Mouse (Mus musculus) midbrain, embryonic 10.5 days (tissue): Measurements from ENCODE around the gene Snupn. TPM values are rescaled to one million over a fixed set of nuclear protein-coding genes. Genes with fewer than 3 reads are reported as not detected.
A peak's percentile ranks its signal among the peaks of the same experiment; 100 is the strongest.
"Not testable (repeated sequence)": the region's sequence is repeated elsewhere in the genome, so short reads cannot be mapped to it uniquely, and the experiment has no call there.

Experiments used
- DNase-seq: peaks from one replicate; pipeline ENCODE4 v3.0.0-alpha.2; 2017; ENCODE audit warnings: low spot score
- H3K27ac ChIP-seq: fragments of 300-500 bp; sonication (generic); replicated peaks from 2 replicates; pipeline ENCODE4 v1.5.1; 2016; ENCODE audit warnings: mild to moderate bottlenecking
- H3K27me3 ChIP-seq: fragments of 300-500 bp; sonication (generic); 2 replicates; pipeline ENCODE4 v1.6.1; 2016; ENCODE audit warnings: low read depth, mild to moderate bottlenecking; ENCODE audit not compliant: poor library complexity, severe bottlenecking
- H3K36me3 ChIP-seq: fragments of 300-500 bp; sonication (generic); 2 replicates; pipeline ENCODE4 v1.6.1; 2016; ENCODE audit warnings: mild to moderate bottlenecking, moderate library complexity
- H3K4me1 ChIP-seq: fragments of 300-500 bp; sonication (generic); 2 replicates; pipeline ENCODE4 v1.6.1; 2016
- H3K4me3 ChIP-seq: fragments of 300-500 bp; sonication (generic); 2 replicates; pipeline ENCODE4 v1.5.1; 2016; ENCODE audit warnings: mild to moderate bottlenecking, moderate library complexity
- H3K9me3 ChIP-seq: fragments of 300-500 bp; sonication (generic); replicated peaks from 2 replicates; pipeline ENCODE4 v1.6.1; 2016; ENCODE audit warnings: mild to moderate bottlenecking
- WGBS: fragments of 180-500 bp; shearing (Covaris S2); methylation state at CpG from one replicate; pipeline ENCODE4 v1.1.7; 2016; 5-methylcytosine and 5-hydroxymethylcytosine counted together
- polyA plus RNA-seq: library from polyadenylated mRNA; unstranded; fragments of >200 nt; fragmentation: Nextera tagmentation; extraction: Ambion mirVana; gene quantifications from 2 replicates; pipeline ENCODE4 v1.2.1, GENCODE M21; 2016

The Snupn gene
- polyA plus RNA-seq, 1 experiment from 2014 or later, result 29.7 TPM

- Histone ChIP-seq H3K9me3 (no peaks in the 10 kb centered on the region), H3K27me3 (no peaks in the 10 kb centered on the region), H3K27ac (peak within 1 kb of the TSS; percentile 98), H3K36me3 (peaks cover under 1% of the 10 kb centered on the region; the same call in 1 of the 2 replicates), H3K4me3 (peak within 1 kb of the TSS; percentile 92), H3K4me1 (peaks cover 18% of the 10 kb centered on the region)
- WGBS, result 2% methylated on average over 62 of the region's 62 CpGs
- DNase-seq, result peak; percentile 95
These were observed 43.9 kb downstream of the Snupn start, which contains the start of gene Ptpn9 for GRCm38 (mm10) chr9:56994286-56995197. Ptpn9 (plus strand) TSS chr9:56994923.

- H3K27me3 ChIP-seq, result no peaks in the 10 kb centered on the region
- peaks cover 9% of the 10 kb centered on the region for H3K36me3 ChIP-seq
- peaks cover 18% of the 10 kb centered on the region for H3K4me1 ChIP-seq
- peak overlapping the region; percentile 92 for H3K4me3 ChIP-seq
- whole genome bisulfite sequencing, result under 1% methylated on average over 80 of the region's 80 CpGs
- no peaks in the 10 kb centered on the region for H3K9me3 ChIP-seq
- peak overlapping the region; percentile 98 for H3K27ac ChIP-seq
- peak; percentile 78 for DNase-seq
These were observed 44.7 kb downstream of the Snupn start for GRCm38 (mm10) chr9:56995198-56996027.

- DNase-seq, result peak; percentile 48
- 0% methylated on average over 5 of the region's 5 CpGs for WGBS
- Histone ChIP-seq H3K4me3 (peak overlapping the region; percentile 92), H3K27ac (peak overlapping the region; percentile 98), H3K9me3 (no peaks in the 10 kb centered on the region), H3K4me1 (peaks cover 18% of the 10 kb centered on the region), H3K36me3 (peaks cover 9% of the 10 kb centered on the region), H3K27me3 (no peaks in the 10 kb centered on the region)
These were observed 45.3 kb downstream of the Snupn start for GRCm38 (mm10) chr9:56996028-56996346.

- H3K27ac ChIP-seq, DNase-seq, H3K36me3 ChIP-seq, H3K27me3 ChIP-seq, H3K9me3 ChIP-seq, H3K4me3 ChIP-seq: not testable (repeated sequence)
- peaks cover 18% of the 10 kb centered on the region for H3K4me1 ChIP-seq
- 81% methylated on average over 1 of the region's 1 CpGs for WGBS
These were observed 46.5 kb downstream of the Snupn start for GRCm38 (mm10) chr9:56997206-56997605.

GRCm38 (mm10) chr9:57003011-57003410, 52.3 kb downstream of the Snupn start:
- H3K27ac ChIP-seq, result no peak overlapping the region
- no peaks in the 10 kb centered on the region for H3K4me1 ChIP-seq
- peaks cover 6% of the 10 kb centered on the region; the same call in 1 of the 2 replicates for H3K9me3 ChIP-seq
- H3K27me3 ChIP-seq, result no peaks in the 10 kb centered on the region
- no peak overlapping the region for H3K4me3 ChIP-seq
- no peak for DNase-seq
- 89% methylated on average over 4 of the region's 4 CpGs for WGBS
- peaks cover 39% of the 10 kb centered on the region for H3K36me3 ChIP-seq

GRCm38 (mm10) chr9:57012393-57012792, 61.7 kb downstream of the Snupn start:
- H3K4me3 ChIP-seq, result no peak overlapping the region
- 93% methylated on average over 1 of the region's 1 CpGs for WGBS
- peaks cover 45% of the 10 kb centered on the region for H3K36me3 ChIP-seq
- no peaks in the 10 kb centered on the region for H3K27me3 ChIP-seq
- H3K9me3 ChIP-seq, result peaks cover 11% of the 10 kb centered on the region; the same call in 1 of the 2 replicates
- no peak overlapping the region for H3K27ac ChIP-seq
- no peak for DNase-seq
- H3K4me1 ChIP-seq, result no peaks in the 10 kb centered on the region

- no peaks in the 10 kb centered on the region for H3K27me3 ChIP-seq
- H3K4me1 ChIP-seq, result no peaks in the 10 kb centered on the region
- no peak overlapping the region for H3K4me3 ChIP-seq
- H3K9me3 ChIP-seq, result peaks cover 9% of the 10 kb centered on the region; the same call in 1 of the 2 replicates
- no peak overlapping the region for H3K27ac ChIP-seq
- WGBS, result 96% methylated on average over 4 of the region's 4 CpGs
- no peak for DNase-seq
- H3K36me3 ChIP-seq, result peaks cover 40% of the 10 kb centered on the region
These were observed 62.2 kb downstream of the Snupn start for GRCm38 (mm10) chr9:57012895-57013294.

- 95% methylated on average over 1 of the region's 1 CpGs for WGBS
- H3K4me3 ChIP-seq, result no peak overlapping the region
These were observed 63.1 kb downstream of the Snupn start for GRCm38 (mm10) chr9:57013756-57014155.

GRCm38 (mm10) chr9:57014766-57015165, 64.1 kb downstream of the Snupn start:
- DNase-seq, result no peak
- 87% methylated on average over 1 of the region's 1 CpGs for WGBS
- no peak overlapping the region for H3K27ac ChIP-seq
- H3K27me3 ChIP-seq, result no peaks in the 10 kb centered on the region
- H3K4me1 ChIP-seq, result no peaks in the 10 kb centered on the region
- peaks cover 9% of the 10 kb centered on the region; the same call in 1 of the 2 replicates for H3K9me3 ChIP-seq
- no peak overlapping the region for H3K4me3 ChIP-seq
- peaks cover 40% of the 10 kb centered on the region for H3K36me3 ChIP-seq

More at GRCm38 (mm10) chr9:57013756-57014155, 63.1 kb downstream of the Snupn start:
- no peak for DNase-seq
- H3K36me3 ChIP-seq, result peaks cover 40% of the 10 kb centered on the region
- no peaks in the 10 kb centered on the region for H3K4me1 ChIP-seq
- peaks cover 9% of the 10 kb centered on the region; the same call in 1 of the 2 replicates for H3K9me3 ChIP-seq
- no peak overlapping the region for H3K27ac ChIP-seq
- H3K27me3 ChIP-seq, result no peaks in the 10 kb centered on the region

GRCm38 (mm10) chr9:57017631-57018030, 67.0 kb downstream of the Snupn start:
- Histone ChIP-seq H3K36me3 (peaks cover 66% of the 10 kb centered on the region), H3K4me1 (no peaks in the 10 kb centered on the region), H3K27ac (no peak overlapping the region), H3K27me3 (no peaks in the 10 kb centered on the region), H3K9me3 (peaks cover 9% of the 10 kb centered on the region; the same call in 1 of the 2 replicates), H3K4me3 (no peak overlapping the region)
- WGBS, result 84% methylated on average over 1 of the region's 1 CpGs
- DNase-seq, result no peak

GRCm38 (mm10) chr9:57031756-57032155, 81.1 kb downstream of the Snupn start:
- Histone ChIP-seq H3K36me3 (peaks cover 83% of the 10 kb centered on the region), H3K9me3 (no peaks in the 10 kb centered on the region), H3K4me1 (no peaks in the 10 kb centered on the region), H3K27ac (no peak overlapping the region), H3K4me3 (no peak overlapping the region), H3K27me3 (no peaks in the 10 kb centered on the region)
- DNase-seq, result no peak
- 97% methylated on average over 1 of the region's 1 CpGs for WGBS
